Mouse (Mus musculus) E14TG2a.4 (cell line): ENCODE measurements around the gene Cd9.

Source experiments
- CTCF ChIP-seq: conservative IDR thresholded peaks from 2 replicates; pipeline ENCODE4 v1.5.1; 2014; ENCODE audit warnings: low read length
- NANOG ChIP-seq: IDR thresholded peaks from 2 replicates; pipeline ENCODE4 v1.6.1; 2014; ENCODE audit warnings: borderline replicate concordance, low read length, mixed read lengths
- POU5F1 ChIP-seq: IDR thresholded peaks from 2 replicates; pipeline ENCODE4 v1.6.1; 2014; ENCODE audit warnings: low read length, borderline replicate concordance

- TF ChIP-seq CTCF: no peak
- TF ChIP-seq NANOG: no peak
- TF ChIP-seq POU5F1: no peak
Observed at GRCm38 (mm10) chr6:125482427-125482831, 12.2 kb downstream of the Cd9 start.
